ENCODE assay signal across 43 mouse cellular contexts in genomic region chr1:23120901-23121300, GRCm38 (mm10). TPM values are rescaled to one million over a fixed set of nuclear protein-coding genes. Genes with fewer than 3 reads are reported as not detected.
DNase-seq lines count a peak whose midpoint lies in the region; ATAC-seq and TF ChIP-seq lines count a peak whose summit lies in the region.
"Had no signal": no experiment of that assay in that cellular context is flagged by ENCODE, and none has a peak within 500 bp of the region (broad histone marks: within the 10 kb centered on the region; RNA-seq: fewer than 3 reads in every experiment).

No protein-coding gene starts in this region.

- H3K4me3 ChIP-seq in heart, adult 2 months, result no peak overlapping the region
- no peak overlapping the region for H3K4me3 ChIP-seq in lung, embryonic 16.5 days (ENCODE audit: low read length)
- no peak overlapping the region for H3K4me3 ChIP-seq in hindbrain, postnatal 0 days (ENCODE audit: low read length)
- H3K4me3 ChIP-seq: erythroblast, embryonic 14.5 days; heart, embryonic 13.5 days; hindbrain, embryonic 13.5 days; kidney, embryonic 15.5 days; layer of hippocampus, adult 2 months; limb, embryonic 13.5 days; liver, embryonic 13.5 days; midbrain, embryonic 12.5 days; myocyte; neural tube, embryonic 12.5 days had no signal

- no peak for TF ChIP-seq CTCF in heart, adult 2 months (IDR thresholded peaks at IDR 0.05)
- TF ChIP-seq CTCF in hindbrain, postnatal 0 days (IDR thresholded peaks at IDR 0.05; ENCODE audit: low read depth), result no peak

- no peak overlapping the region for H3K9ac ChIP-seq in heart, adult 2 months (ENCODE audit: low read depth, low read length)
- no peak overlapping the region for H3K9ac ChIP-seq in lung, embryonic 16.5 days (ENCODE audit: low read length)
- no peak overlapping the region for H3K9ac ChIP-seq in hindbrain, postnatal 0 days (replicated peaks; ENCODE audit: low read length)
- H3K9ac ChIP-seq: heart, embryonic 13.5 days; hindbrain, embryonic 13.5 days; kidney, embryonic 15.5 days; limb, embryonic 13.5 days; liver, embryonic 13.5 days; midbrain, embryonic 12.5 days; neural tube, embryonic 12.5 days had no signal

- H3K36me3 ChIP-seq in heart, adult 2 months (ENCODE audit: control insufficient read depth, insufficient read depth, low read length), result peaks cover 9% of the 10 kb centered on the region; the same call in 1 of the 2 replicates
- no peaks in the 10 kb centered on the region for H3K36me3 ChIP-seq in lung, embryonic 16.5 days (ENCODE audit: control insufficient read depth, insufficient read depth, low read length)
- H3K36me3 ChIP-seq in hindbrain, postnatal 0 days (ENCODE audit: insufficient read depth, low read length), result no peaks in the 10 kb centered on the region
- H3K36me3 ChIP-seq: heart, embryonic 13.5 days; hindbrain, embryonic 13.5 days; kidney, embryonic 15.5 days; limb, embryonic 13.5 days; liver, embryonic 13.5 days; midbrain, embryonic 12.5 days; neural tube, embryonic 12.5 days had no signal

- H3K79me2 ChIP-seq in heart, adult 2 months (replicated peaks; ENCODE audit: control insufficient read depth, insufficient read depth, low read length), result no peaks in the 10 kb centered on the region

- H3K9me3 ChIP-seq in lung, embryonic 16.5 days (ENCODE audit: control insufficient read depth, low read length), result no peaks in the 10 kb centered on the region
- no peaks in the 10 kb centered on the region for H3K9me3 ChIP-seq in hindbrain, postnatal 0 days (ENCODE audit: low read length)
- H3K9me3 ChIP-seq: heart, embryonic 13.5 days; hindbrain, embryonic 13.5 days; kidney, embryonic 15.5 days; limb, embryonic 13.5 days; liver, embryonic 13.5 days; midbrain, embryonic 12.5 days; neural tube, embryonic 12.5 days had no signal

- H3K27ac ChIP-seq in heart, adult 2 months, result peak overlapping the region; percentile 26; the same call in 1 of the 2 replicates
- H3K27ac ChIP-seq in lung, embryonic 16.5 days (ENCODE audit: low read length), result no peak overlapping the region
- no peak overlapping the region for H3K27ac ChIP-seq in hindbrain, postnatal 0 days
- H3K27ac ChIP-seq: heart, embryonic 13.5 days; hindbrain, embryonic 13.5 days; kidney, embryonic 15.5 days; limb, embryonic 13.5 days; liver, embryonic 13.5 days; midbrain, embryonic 12.5 days; neural tube, embryonic 12.5 days; stomach, postnatal 0 days had no signal

- no peak for TF ChIP-seq POLR2A in heart, adult 2 months (IDR thresholded peaks at IDR 0.05; ENCODE audit: insufficient read depth, low read depth, low read length)

- intact Hi-C loops in heart, adult 2 months (cut with DNase I), result no loop called here

- no peaks in the 10 kb centered on the region for H3K27me3 ChIP-seq in heart, adult 2 months (ENCODE audit: control insufficient read depth, insufficient read depth, low read length)
- no peaks in the 10 kb centered on the region for H3K27me3 ChIP-seq in lung, embryonic 16.5 days (ENCODE audit: control insufficient read depth, insufficient read depth, low read depth, low read length)
- no peaks in the 10 kb centered on the region for H3K27me3 ChIP-seq in hindbrain, postnatal 0 days (ENCODE audit: insufficient read depth, low read length)
- H3K27me3 ChIP-seq: CH12.LX; heart, embryonic 13.5 days; hindbrain, embryonic 13.5 days; kidney, embryonic 15.5 days; limb, embryonic 13.5 days; liver, embryonic 13.5 days; midbrain, embryonic 12.5 days; neural tube, embryonic 12.5 days had no signal

- H3K4me1 ChIP-seq in heart, adult 2 months (ENCODE audit: control insufficient read depth, insufficient read depth, low read length), result peaks cover 17% of the 10 kb centered on the region
- H3K4me1 ChIP-seq in lung, embryonic 16.5 days (replicated peaks; ENCODE audit: control insufficient read depth, insufficient read depth, low read length), result peaks cover 9% of the 10 kb centered on the region; the same call in 1 of the 2 replicates
- no peaks in the 10 kb centered on the region for H3K4me1 ChIP-seq in hindbrain, postnatal 0 days (ENCODE audit: insufficient read depth, low read length)
- H3K4me1 ChIP-seq: hindbrain, embryonic 13.5 days; liver, embryonic 13.5 days; midbrain, embryonic 12.5 days; neural tube, embryonic 12.5 days had no signal

- no peak overlapping the region for H3K4me2 ChIP-seq in lung, embryonic 16.5 days (ENCODE audit: low read depth, low read length)
- no peak overlapping the region for H3K4me2 ChIP-seq in hindbrain, postnatal 0 days (ENCODE audit: low read depth, low read length)
- H3K4me2 ChIP-seq: heart, embryonic 13.5 days; hindbrain, embryonic 13.5 days; kidney, embryonic 15.5 days; limb, embryonic 13.5 days; liver, embryonic 13.5 days; midbrain, embryonic 12.5 days; neural tube, embryonic 12.5 days had no signal

- TF ChIP-seq EP300 in heart, adult 2 months (IDR thresholded peaks at IDR 0.05; ENCODE audit: insufficient read depth, low read depth, low read length), result no peak

- peak; percentile 14 for DNase-seq in adrenal gland, postnatal 10 days
- no peak for DNase-seq in adrenal gland, postnatal 14 days
- no peak for DNase-seq in heart, adult 2 months
- DNase-seq in heart, postnatal 4 days, result no peak
- DNase-seq in lung, postnatal 36 days, result peak; percentile 46
- DNase-seq in hindbrain, postnatal 0 days (ENCODE audit: low spot score), result no peak
- no peak for DNase-seq in frontal cortex, postnatal 10 days (ENCODE audit: low spot score in 2 of 2)
- DNase-seq: adrenal gland, adult 8-10 months; cerebellum, adult 11 months; cerebellum, adult 9-10 months; embryo, embryonic 11 days; gastrocnemius, postnatal 14 days; heart, postnatal 14 days; kidney, adult 11 months; kidney, postnatal 36 days; liver, embryonic 13.5 days; right cerebral cortex, adult 18-20 months; thymus, adult 18-20 months; thymus, postnatal 36 days had no signal

- ATAC-seq in lung, embryonic 16.5 days (ENCODE audit: low read depth), result 0 out of 2 replicates have a peak, but pooled peaks have one; percentile 22
- ATAC-seq in hindbrain, postnatal 0 days, result no peak
- ATAC-seq: activated CD4-positive, CD25-positive, alpha-beta regulatory T cell, adult 4 months; forebrain, embryonic 16.5 days had no signal

- 45% methylated on average over 4 of the region's 4 CpGs for WGBS in heart, adult 2 months
- WGBS in lung, embryonic 16.5 days, result 37% methylated on average over 4 of the region's 4 CpGs
- 74% methylated on average over 4 of the region's 4 CpGs for WGBS in hindbrain, postnatal 0 days

RNA-seq across cellular contexts. Expression of gene 4933415F23Rik, which starts 18.8 kb away (rescaled TPM):
- not detected for total RNA-seq in adrenal gland, postnatal 10 days (2021)
- total RNA-seq in adrenal gland, postnatal 14 days (2021), result not detected in 2 replicates
- total RNA-seq in heart, adult 2 months (2021), result not detected
- polyA plus RNA-seq in heart, adult 2 months (2012; rRNA removed), result 0.06 and 0.26 TPM in 2 replicates
- not detected for total RNA-seq in heart, postnatal 4 days (2021)
- polyA plus RNA-seq in lung, embryonic 16.5 days (2015; fragmentation: Nextera tagmentation; extraction: Ambion mirVana), result not detected in 2 replicates
- not detected in 2 replicates for total RNA-seq in hindbrain, postnatal 0 days (2014; rRNA removed)
- not detected in 2 replicates for polyA plus RNA-seq in hindbrain, postnatal 0 days (2015; fragmentation: Nextera tagmentation; extraction: Ambion mirVana)
- total RNA-seq: adrenal gland, adult 8-10 months; CH12.LX; ES-E14; heart, adult 8-10 months; heart, postnatal 14 days; layer of hippocampus, adult 2 months; layer of hippocampus, postnatal 25 days; left cerebral cortex, adult 8-10 months; left cerebral cortex, postnatal 36 days; megakaryocyte, adult 5-6 weeks had no signal
- polyA plus RNA-seq: activated CD4-positive, CD25-positive, alpha-beta regulatory T cell, adult 4 months; C2C12; erythroblast, embryonic 14.5 days; forebrain, embryonic 11.5 days; forebrain, embryonic 16.5 days; heart, embryonic 13.5 days; hindbrain, embryonic 13.5 days; kidney, embryonic 15.5 days; limb, embryonic 13.5 days; liver, embryonic 13.5 days; midbrain, embryonic 12.5 days; midbrain, postnatal 0 days; myocyte; neural tube, embryonic 12.5 days; spleen, adult 2 months; stomach, postnatal 0 days had no signal

Comparison
In these comparisons a context has a peak if more than half of its experiments do, and no peak if none do; other contexts are left out.
1. DNase-seq: peak in adrenal gland, postnatal 10 days (single experiment) and lung, postnatal 36 days (single experiment); none in adrenal gland, postnatal 14 days (single experiment), heart, adult 2 months (0 of 2), heart, postnatal 4 days (single experiment), hindbrain, postnatal 0 days (single experiment) and frontal cortex, postnatal 10 days (0 of 2).